Mouse (Mus musculus) liver (tissue): ENCODE data around the gene Gprc5c.

Experiments
- DNase-seq: peaks from one replicate; pipeline ENCODE4 v3.0.0-alpha.2; 2020; ENCODE audit warnings: mixed read lengths

The Gprc5c gene

GRCm38 (mm10) chr11:114850452-114851268, at the start of gene Gprc5c:
Gprc5c (plus strand) TSS chr11:114851152.
- peak; percentile 41 for DNase-seq

DNA sequence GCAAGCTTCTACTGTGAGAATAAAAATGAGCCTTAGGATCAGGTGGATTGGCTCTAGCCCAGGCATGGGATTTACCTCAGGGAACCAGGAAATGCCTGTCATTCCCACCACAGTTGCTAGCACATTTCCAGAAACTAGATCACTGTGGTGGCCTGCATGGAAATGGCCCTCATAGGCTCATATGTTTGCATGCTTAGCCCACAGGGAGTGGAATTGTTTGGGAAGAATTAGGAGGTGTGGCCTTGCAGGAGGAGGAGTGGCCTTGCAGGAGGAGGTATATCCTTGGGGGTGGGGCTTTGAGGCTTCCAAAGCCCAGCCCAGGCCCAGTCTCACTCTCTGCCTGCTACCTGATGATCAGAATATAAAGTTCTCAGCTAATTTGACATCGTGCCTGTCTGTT, 49.0 kb upstream of the Gprc5c start:
- no peak for DNase-seq

DNA sequence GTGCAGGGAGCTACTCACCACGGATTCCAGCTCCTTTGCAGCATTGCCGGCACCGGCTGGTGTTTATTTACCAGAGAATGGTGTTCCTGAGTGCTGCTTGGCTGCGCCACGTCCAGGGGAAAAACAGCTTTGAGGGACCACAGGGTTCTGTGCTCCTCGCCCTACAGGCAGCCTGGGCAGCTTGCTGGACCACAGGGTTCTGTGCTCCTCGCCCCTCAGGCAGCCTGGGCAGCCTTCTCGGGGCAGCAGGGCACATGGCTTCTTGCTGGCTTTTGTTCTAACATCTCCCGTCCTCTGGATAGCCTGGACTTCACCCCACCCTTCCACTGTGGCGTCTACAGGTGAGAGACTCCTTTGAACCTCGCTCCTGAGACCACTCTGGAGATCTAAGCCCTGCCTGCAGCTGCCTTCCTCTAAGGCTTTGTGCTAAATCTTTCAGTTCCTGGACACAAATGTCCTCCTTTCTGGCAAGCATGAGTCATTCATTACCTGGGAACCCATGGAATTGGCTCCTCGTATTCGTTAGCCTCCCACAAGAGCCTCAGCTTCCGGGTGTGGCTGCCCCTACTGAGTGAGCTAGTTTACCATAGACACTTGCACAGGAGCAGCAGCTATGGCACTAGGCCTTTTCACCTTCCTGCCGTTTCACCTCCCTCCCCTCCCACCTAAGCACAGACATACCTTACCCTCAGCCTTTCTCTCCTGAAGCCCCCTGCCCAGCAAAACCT, 48.2 kb upstream of the Gprc5c start:
- no peak for DNase-seq

GRCm38 (mm10) chr11:114803990-114804389, 47.0 kb upstream of the Gprc5c start:
- DNase-seq = no peak

DNA sequence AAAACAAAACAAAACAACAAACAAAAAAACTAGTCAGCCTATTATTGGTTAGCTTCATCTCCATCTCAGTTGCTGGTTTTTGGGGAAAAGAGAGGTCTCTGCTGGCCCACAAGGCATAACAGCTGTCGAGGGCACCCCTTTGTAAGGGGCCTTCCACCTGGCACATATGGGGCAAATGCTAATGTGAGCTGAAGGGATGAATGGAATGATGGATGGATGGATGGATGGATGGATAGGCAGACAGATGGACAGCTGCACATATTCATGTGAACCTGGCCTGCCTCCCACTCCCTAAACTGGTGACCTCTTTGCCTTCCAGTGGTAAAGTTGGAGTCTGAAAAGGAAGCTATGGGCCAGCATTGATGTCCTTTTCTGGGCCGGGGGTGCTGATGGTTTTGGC, 43.9 kb upstream of the Gprc5c start:
- DNase-seq = no peak

DNA sequence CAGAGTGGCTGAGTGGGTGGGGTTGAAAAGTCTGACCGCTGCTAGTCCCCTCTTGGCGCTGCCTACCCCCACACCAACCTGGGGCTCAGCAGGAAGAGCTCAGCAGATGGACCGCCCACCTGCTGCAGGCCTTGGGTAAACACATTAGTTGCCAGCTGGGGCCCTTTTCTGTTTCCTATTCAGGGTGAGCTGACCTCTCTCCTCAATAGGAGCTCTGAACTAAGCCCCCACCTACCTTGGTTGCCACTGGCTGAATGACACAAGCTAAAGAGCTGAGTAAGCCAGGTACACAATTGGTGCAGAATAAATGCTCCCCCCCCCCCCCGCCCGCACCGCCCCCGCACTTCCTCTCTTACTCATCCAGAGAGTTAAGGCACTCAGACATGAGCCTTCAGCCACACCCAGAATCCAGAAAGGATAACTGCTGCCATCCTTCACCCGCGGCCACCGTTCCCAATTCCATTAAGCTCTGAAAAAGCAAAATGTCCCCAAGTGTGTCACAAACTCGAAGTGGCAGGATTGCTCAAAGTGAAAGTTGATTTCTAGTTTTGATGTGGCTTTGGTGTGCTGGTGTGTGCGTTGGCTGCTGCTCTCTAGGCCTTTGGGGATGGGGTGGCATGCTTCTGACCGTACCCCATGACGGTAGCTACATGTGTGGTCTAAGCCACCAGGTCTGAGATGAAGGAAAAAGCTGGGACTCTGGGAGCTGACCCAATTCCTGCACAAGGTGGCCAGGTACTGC, 43.1 kb upstream of the Gprc5c start:
- DNase-seq = peak; percentile 34

DNA sequence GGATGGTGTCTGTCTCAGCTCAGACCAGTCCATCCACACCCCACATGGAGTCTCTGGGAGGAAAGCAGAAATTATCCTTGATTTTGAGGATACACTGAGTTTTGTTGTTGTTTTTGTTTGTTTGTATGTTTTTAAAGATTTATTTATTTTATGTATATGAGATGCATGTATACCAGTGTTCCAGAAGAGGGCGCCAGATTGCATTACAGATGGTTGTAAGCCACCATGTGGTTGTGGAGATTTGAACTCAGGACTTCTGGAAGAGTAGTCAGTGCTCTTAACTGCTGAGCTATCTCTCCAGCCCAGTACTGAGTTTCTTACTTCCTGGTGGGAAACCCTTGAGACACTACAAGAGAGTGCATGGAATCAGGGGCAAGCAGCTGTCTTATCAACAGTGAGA, 41.6 kb upstream of the Gprc5c start:
- DNase-seq = no peak

DNA sequence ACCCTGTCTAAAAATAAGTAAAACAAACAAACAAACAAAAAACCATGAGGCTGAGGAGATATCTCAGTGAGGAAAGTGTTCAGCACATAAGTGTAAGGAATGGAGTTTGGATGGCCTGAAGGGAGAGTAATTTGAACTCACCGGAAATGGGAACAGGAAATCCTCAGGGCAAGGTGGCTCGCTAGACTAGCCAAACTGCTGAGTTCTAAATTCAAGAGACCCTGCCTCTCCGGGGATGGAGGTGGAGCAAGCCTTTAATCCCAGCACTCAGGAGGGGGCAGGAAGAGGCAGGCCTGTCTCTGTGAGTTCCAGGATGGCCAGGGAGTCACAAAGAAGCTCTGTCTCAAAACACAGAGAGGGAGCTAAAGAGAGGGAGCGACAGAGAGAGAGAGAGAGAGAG, 40.6 kb upstream of the Gprc5c start:
- no peak for DNase-seq

DNA sequence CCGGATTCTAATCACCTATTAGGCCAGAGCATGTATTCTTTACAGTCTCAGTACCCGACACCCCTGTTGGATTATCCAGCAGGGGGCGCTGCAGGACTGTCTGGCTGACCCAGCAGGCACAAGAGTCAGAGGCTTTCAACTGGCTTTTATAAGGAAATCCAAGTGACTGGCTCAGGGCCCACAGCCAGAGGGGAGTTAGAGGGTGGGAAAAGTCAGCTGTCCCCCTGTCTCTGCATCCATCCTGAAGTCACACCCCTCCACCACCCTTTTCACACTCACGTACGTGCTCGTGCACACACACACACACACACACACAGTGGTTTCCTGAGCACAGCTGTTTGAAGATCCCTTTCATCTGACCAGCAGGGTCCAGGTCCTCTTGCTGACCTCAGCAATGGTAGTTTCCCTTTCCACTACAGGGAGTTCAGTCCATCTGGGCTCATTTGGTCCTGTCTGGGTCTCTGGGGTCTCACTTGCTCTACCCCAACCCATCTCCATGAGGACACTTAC, 38.2 kb upstream of the Gprc5c start:
- peak; percentile 88 for DNase-seq

DNA sequence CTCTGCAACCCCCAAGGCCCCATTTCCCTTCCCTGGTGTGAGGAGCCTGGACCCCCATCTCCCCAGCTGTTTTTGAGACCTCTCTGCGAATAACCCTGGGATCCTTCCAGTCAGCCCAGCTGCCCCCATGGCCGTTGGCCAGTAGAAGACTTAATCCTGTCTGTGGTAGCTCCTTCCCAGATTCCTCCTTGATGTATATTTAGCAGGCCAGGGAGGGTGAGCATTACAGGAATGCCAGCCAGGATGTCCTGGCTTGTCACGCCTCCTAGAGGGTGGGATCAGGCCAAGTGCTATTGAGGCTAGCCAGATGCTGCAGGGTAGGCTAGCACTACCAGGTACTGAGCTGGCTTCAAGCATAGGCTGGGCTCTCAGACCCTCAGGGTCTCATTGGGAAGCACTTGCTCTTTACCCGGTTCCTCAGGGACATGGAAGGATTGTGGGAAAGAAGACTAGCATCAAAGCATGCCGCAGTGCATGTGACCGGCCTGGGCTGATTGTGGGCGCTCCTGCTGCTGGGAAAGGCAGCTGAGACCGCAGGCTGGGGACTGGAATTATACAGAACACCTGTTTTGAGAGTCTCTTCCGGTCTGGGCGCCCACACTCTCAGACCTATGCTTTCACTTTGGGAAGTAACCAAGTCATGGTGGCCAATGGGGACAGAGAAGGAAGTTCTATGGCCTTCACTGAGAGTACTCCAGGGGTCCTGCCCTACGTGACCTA, 35.9 kb upstream of the Gprc5c start:
- DNase-seq = no peak

DNA sequence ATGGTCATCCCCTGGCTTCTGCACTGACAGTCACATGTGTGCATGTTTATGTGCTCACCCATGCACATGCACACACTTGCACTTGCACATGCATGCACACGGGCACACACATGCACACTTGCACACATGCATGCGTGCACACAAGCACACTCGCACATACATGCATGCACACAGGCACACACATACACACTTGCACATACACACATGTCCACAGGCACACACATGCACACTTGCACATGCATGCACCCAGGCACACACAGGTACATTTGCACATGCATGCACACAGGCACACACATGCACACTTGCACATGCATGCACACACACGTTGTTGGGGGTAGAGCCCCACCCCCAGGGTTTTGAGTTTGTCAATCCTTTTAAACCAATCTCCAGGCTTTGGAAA, 34.0 kb upstream of the Gprc5c start:
- DNase-seq = no peak

DNA sequence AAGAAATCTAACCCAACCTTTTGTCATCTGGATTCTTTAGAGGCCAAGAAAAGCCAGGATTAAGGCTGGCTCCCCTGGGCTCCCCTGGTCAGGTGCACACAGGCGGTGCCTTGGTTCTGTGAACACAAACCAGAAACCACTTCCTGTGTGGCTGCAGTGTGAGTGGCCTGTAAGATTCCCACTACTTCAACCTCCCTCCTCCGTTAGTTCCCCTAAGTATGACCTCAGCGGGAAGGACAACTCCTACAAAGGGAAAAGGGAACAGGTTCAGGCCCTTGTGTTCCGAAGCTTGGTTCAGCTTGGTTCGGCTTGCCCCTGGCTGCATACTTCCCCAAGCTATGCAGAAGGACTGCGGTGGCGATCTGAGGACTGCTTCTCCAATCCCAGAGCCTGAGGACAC, 32.8 kb upstream of the Gprc5c start:
- DNase-seq = no peak

DNA sequence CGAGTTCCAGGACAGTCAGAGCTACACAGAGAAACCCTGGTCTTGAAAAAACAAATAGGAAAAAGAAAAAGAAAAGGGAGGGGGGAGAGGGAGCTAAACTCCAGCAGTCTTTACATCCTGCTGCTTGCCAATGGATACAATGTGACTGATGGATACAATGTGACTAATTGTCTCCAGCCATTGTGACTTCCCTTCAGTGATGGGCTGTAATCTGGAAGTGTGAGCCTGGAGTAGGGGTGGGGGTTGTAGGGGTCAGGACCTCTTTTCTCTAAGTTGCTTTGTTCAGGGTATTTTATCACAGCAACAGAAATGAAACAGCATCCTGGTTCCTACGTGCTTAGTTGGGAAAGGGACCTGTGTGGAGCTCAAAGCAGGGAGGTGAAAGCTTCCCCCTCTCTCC, 31.8 kb upstream of the Gprc5c start:
- no peak for DNase-seq

DNA sequence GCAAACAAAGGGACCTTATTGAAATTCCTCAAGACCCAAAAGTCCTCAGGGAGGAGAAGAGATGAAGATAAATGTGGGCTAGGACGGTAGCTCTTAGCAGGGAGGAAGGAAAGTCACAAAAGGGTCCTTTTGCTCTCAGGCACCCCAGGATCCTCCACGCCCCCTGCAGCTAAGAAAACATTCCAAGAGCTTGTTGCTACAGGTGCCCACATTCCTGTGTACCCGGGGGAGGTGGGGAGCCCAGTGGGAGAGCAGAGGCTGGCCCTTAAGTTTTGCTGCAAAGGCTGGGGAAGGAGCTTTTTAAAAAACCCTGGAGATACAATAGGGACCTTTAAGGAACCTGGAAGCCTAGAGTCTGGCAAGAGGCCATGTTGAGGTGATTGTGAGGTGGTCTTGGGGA, 30.5 kb upstream of the Gprc5c start:
- DNase-seq = no peak

DNA sequence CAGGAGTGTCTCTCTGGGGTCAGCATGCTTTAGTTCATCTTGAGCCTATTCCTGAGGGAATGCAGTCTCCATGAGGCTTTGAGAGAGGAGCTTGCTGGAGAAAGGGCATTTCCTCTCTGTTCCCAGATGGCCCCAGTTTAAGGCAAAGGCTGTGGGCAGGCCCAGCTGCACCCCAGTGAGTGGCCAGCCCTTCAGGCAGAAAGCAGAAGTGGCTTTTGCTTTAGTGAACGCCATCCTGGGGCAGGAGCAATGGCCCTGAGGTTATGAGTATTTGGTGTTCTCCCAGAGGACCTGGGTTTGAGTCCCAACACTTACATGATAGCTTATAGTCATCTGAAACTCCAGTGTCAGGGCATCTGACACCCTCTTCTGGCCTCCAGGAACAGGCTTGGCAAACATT, 29.6 kb upstream of the Gprc5c start:
- DNase-seq = no peak

GRCm38 (mm10) chr11:114822727-114823126, 28.2 kb upstream of the Gprc5c start:
- DNase-seq = peak; percentile 20

DNA sequence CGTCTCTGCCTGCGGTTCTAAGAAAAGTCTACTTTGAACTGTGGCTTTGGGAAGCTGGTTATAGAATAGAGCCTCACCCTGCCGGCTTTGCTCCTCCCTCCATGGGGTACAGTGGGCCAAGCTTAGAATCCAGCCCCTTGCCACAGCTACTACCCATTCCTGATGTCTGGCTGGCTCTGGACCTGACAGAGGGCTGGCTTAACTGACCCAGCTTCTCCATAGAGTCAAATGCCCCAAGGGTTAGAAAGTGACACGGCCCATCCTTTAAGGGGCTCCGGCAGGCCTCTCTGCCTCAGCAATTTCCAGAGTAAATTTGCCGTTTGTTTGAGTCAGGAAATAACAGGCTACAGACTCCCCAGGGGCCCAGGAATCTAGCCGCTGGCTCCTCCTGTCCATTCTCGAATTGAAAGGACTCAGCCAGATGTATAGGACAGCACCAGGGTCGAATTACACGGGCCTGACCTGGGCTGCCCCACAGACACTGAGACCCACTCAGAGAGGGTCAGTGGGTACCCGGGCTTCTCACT, 27.7 kb upstream of the Gprc5c start:
- DNase-seq = no peak

GRCm38 (mm10) chr11:114826686-114827085, 24.3 kb upstream of the Gprc5c start:
- DNase-seq = peak; percentile 58

DNA sequence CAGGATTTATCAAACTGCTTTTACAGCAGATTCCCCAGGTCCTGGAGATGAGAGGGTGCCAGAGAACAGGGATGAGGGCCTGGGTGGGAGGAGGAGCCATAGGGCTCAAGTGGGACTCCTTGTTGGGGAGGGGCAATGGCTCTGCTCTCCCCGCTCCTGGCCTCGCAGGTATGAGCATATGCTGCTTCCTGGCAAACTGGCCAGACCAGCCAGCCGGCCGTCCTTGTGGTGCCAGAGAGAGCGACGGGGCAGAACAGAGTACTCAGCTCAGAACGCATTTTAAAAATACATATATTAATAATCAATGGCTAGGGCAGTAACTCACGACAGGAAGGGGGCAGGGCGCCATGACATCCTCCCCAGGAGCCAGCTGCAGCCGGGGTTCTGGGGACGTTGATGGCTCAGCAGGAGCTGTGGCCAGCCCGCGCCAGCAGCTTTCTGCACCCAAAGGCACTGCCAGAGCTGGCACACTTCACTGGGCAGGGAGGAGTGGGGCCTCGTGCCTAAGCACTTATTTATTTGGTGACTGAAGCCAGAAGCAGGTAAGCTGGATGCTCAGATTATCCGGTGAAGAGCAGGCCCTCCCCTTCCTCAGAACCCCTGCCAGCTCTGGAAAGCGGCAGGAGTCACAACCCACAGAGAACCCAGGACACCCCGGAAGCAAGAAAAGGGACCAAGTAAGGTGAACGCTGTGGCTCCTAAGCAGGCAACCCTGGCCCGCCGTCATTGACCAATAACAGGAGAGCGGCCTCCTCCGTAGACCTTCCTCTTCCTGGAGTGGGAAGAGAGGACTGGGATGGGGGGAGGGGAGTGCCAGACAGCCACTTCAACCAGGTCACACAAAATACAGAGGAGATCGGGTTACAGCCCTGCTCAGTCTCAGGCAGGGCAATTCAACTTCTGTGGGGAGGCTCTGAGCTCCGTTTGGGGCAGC, 21.2 kb upstream of the Gprc5c start:
- DNase-seq = peak; percentile 73

- DNase-seq = no peak
Measured at GRCm38 (mm10) chr11:114830433-114830773, 20.5 kb upstream of the Gprc5c start.

GRCm38 (mm10) chr11:114833166-114833565, 17.8 kb upstream of the Gprc5c start:
- no peak for DNase-seq
